Mouse (Mus musculus): ENCODE results near the gene Tmem159. TPM values are rescaled to one million over a fixed set of nuclear protein-coding genes. Genes with fewer than 3 reads are reported as not detected.

The Tmem159 gene
- polyA plus RNA-seq, 1 experiment = 8.9 TPM

DNA sequence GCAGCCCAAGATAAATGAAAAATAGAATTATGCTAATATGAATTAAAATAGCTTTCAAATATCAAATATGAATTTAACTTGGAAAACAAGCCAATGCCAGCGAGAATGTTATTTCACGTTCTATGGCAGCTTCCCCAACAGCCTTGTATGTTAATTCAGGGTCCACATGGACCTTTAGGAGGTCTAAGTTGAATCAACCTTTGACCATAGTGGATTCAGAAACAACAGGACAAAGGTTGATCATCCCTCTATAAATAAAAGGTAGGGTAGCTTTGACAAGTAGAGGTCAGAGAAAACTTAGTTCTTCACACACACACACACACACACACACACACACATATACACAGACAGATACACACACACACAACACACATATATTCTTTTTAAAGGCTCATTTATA is 48.7 kb downstream of the Tmem159 start:
- WGBS = 91% methylated on average over 2 of the region's 2 CpGs
- no peaks in the 10 kb centered on the region for H3K36me3 ChIP-seq (ENCODE audit: control insufficient read depth, insufficient read depth, low read length)
- H3K27me3 ChIP-seq (ENCODE audit: control insufficient read depth, insufficient read depth, low read length) = no peaks in the 10 kb centered on the region
- no peak overlapping the region for H3K27ac ChIP-seq (ENCODE audit: control insufficient read depth, insufficient read depth, low read length)
- H3K4me1 ChIP-seq (replicated peaks; ENCODE audit: control insufficient read depth, insufficient read depth, low read length) = no peaks in the 10 kb centered on the region
- TF ChIP-seq CTCF (IDR thresholded peaks at IDR 0.05; ENCODE audit: borderline replicate concordance, control insufficient read depth, extremely low read depth, insufficient read depth, low read length, poor library complexity) (no peak), POLR2A (IDR thresholded peaks at IDR 0.05; ENCODE audit: control insufficient read depth, extremely low read depth, insufficient read depth, low read length, poor library complexity) (no peak)
- no peak overlapping the region for H3K4me3 ChIP-seq (ENCODE audit: control insufficient read depth, insufficient read depth, low read length)
- DNase-seq = no peak

DNA sequence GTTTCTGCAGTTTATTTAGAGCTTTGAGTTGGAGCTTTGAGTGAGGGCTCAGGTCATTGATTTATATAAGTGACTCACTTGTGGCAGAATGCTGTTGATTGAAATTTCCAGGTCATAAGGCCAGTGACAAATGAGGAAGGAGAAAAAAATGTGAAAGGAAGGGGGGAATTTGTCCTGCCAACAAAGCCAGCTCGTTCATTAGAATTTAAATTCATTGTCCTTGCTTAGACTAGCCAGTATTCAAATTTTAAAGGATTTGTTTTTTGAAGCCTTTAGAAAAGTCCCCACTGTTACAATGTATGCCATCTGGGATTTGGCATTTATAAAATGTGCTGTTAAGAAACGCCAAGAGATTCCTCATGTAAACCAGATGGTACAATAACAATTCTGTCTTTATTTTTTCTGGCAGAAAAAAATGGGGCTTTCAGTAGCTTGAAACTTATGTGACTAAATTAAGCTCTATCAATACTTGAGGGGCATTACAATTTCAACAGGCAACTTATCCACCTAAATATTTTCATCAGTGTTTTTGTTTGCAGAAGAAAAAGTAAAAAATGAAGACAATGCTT is 54.8 kb downstream of the Tmem159 start:
- no peak for DNase-seq
- TF ChIP-seq CTCF (IDR thresholded peaks at IDR 0.05; ENCODE audit: borderline replicate concordance, control insufficient read depth, extremely low read depth, insufficient read depth, low read length, poor library complexity) (no peak), POLR2A (IDR thresholded peaks at IDR 0.05; ENCODE audit: control insufficient read depth, extremely low read depth, insufficient read depth, low read length, poor library complexity) (no peak)
- H3K27ac ChIP-seq (ENCODE audit: control insufficient read depth, insufficient read depth, low read length) = no peak overlapping the region
- no peaks in the 10 kb centered on the region for H3K27me3 ChIP-seq (ENCODE audit: control insufficient read depth, insufficient read depth, low read length)
- H3K4me3 ChIP-seq (ENCODE audit: control insufficient read depth, insufficient read depth, low read length) = no peak overlapping the region
- no peaks in the 10 kb centered on the region for H3K36me3 ChIP-seq (ENCODE audit: control insufficient read depth, insufficient read depth, low read length)
- 49% methylated on average over 2 of the region's 2 CpGs for WGBS
- no peaks in the 10 kb centered on the region for H3K4me1 ChIP-seq (replicated peaks; ENCODE audit: control insufficient read depth, insufficient read depth, low read length)

DNA sequence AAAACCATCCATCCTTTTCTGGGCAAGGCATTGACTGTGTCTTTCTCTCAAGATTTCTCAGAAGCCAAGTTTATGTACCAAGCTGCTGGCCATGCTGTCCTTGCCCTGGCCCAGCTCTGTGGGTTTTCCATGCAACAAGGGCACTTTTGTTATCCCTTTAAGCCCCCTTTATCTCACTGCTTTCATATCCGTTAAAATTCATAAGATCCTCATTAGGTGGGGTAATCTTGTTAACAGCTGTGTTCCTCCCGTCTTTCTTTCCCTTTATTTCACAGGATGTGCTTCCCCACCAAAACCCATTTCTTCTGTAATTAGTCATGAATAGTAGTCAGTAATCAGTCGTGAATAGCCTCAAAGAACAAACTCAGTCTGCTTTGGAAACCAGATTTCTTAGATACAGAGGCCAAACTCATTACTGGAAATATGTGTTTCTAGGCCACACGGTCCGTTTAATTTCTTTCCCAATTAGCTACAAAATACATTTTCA is 55.5 kb downstream of the Tmem159 start:
- DNase-seq = no peak
- Histone ChIP-seq H3K27me3 (ENCODE audit: control insufficient read depth, insufficient read depth, low read length) (no peaks in the 10 kb centered on the region), H3K4me3 (ENCODE audit: control insufficient read depth, insufficient read depth, low read length) (no peak overlapping the region), H3K36me3 (ENCODE audit: control insufficient read depth, insufficient read depth, low read length) (no peaks in the 10 kb centered on the region), H3K27ac (ENCODE audit: control insufficient read depth, insufficient read depth, low read length) (no peak overlapping the region), H3K4me1 (replicated peaks; ENCODE audit: control insufficient read depth, insufficient read depth, low read length) (no peaks in the 10 kb centered on the region)
- TF ChIP-seq CTCF (IDR thresholded peaks at IDR 0.05; ENCODE audit: borderline replicate concordance, control insufficient read depth, extremely low read depth, insufficient read depth, low read length, poor library complexity) (no peak), POLR2A (IDR thresholded peaks at IDR 0.05; ENCODE audit: control insufficient read depth, extremely low read depth, insufficient read depth, low read length, poor library complexity) (no peak)
- 75% methylated on average over 5 of the region's 5 CpGs for WGBS

DNA sequence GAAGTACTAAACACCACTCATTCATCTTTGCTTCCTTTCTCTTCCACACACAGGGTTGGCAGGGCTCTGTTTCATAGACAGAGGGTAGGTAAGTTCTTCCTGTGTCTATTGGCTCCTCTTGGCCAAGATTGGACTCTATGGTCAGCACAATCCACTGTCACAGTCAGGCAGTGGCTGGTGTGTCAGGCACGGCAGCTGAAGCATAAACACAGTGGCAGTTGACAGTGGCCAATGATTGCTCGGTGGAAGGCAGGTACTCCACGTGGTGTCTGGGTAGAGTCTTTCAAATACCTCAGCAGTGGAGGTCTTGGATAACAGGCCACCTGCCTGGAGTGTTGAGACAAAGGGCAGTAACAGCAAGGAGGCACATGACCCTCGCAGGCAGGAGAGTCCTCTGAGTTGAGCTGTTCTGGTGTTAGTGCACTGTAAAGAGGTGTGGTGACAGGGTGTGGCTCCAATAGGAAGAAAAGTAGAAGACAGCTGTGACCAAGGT is 56.0 kb downstream of the Tmem159 start:
- no peaks in the 10 kb centered on the region for H3K36me3 ChIP-seq (ENCODE audit: control insufficient read depth, insufficient read depth, low read length)
- H3K4me1 ChIP-seq (replicated peaks; ENCODE audit: control insufficient read depth, insufficient read depth, low read length) = no peaks in the 10 kb centered on the region
- WGBS = 63% methylated on average over 4 of the region's 4 CpGs
- no peak overlapping the region for H3K4me3 ChIP-seq (ENCODE audit: control insufficient read depth, insufficient read depth, low read length)
- no peak for DNase-seq
- no peak overlapping the region for H3K27ac ChIP-seq (ENCODE audit: control insufficient read depth, insufficient read depth, low read length)
- TF ChIP-seq CTCF (IDR thresholded peaks at IDR 0.05; ENCODE audit: borderline replicate concordance, control insufficient read depth, extremely low read depth, insufficient read depth, low read length, poor library complexity) (no peak), POLR2A (IDR thresholded peaks at IDR 0.05; ENCODE audit: control insufficient read depth, extremely low read depth, insufficient read depth, low read length, poor library complexity) (no peak)
- H3K27me3 ChIP-seq (ENCODE audit: control insufficient read depth, insufficient read depth, low read length) = no peaks in the 10 kb centered on the region

DNA sequence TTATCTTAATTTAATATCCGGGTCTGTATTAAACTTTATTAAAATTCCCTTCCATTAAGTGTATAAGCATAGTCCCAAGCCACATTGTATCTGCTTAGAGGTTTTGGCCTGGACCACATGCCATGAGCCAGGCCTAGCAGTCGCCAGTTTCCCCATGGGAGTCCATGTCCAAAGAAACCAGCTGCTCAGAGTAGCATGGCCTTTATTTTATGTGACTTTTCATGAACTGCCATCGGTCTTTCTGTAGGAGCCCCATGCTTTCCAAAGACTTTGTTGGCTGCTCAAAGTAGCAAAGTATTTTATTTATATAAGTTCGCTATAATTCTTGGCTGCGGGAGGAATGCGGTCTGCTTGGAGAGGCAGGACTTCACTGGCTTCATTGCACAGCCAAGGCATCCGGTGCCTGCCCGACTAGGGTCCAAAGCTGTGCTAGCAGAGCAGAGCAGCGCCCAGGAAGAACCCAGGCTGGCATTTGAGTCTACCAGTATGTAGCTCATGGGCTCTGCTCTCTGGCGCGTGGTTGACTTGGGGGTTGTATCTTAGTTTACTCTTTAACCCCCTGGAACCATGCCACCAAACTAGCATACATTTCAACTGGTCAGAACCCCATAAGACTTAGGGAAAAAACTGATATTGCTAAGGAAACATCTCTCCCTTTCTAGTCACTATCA is 61.6 kb downstream of the Tmem159 start:
- no peak overlapping the region for H3K27ac ChIP-seq (ENCODE audit: control insufficient read depth, insufficient read depth, low read length)
- TF ChIP-seq POLR2A (IDR thresholded peaks at IDR 0.05; ENCODE audit: control insufficient read depth, extremely low read depth, insufficient read depth, low read length, poor library complexity) = no peak
- TF ChIP-seq CTCF (IDR thresholded peaks at IDR 0.05; ENCODE audit: borderline replicate concordance, control insufficient read depth, extremely low read depth, insufficient read depth, low read length, poor library complexity) = no peak
- WGBS = 94% methylated on average over 11 of the region's 11 CpGs
- H3K4me1 ChIP-seq (replicated peaks; ENCODE audit: control insufficient read depth, insufficient read depth, low read length) = no peaks in the 10 kb centered on the region
- no peaks in the 10 kb centered on the region for H3K36me3 ChIP-seq (ENCODE audit: control insufficient read depth, insufficient read depth, low read length)
- no peaks in the 10 kb centered on the region for H3K27me3 ChIP-seq (ENCODE audit: control insufficient read depth, insufficient read depth, low read length)
- no peak for DNase-seq
- no peak overlapping the region for H3K4me3 ChIP-seq (ENCODE audit: control insufficient read depth, insufficient read depth, low read length)

Other genes starting within 250 kb of the Tmem159 start
- 1.1 and 1.9 TPM in 2 replicates for gene Lyrm1, start 206.5 kb upstream of the Tmem159 start, polyA plus RNA-seq (2012; rRNA removed)
- gene Dcun1d3, start 206.1 kb upstream of the Tmem159 start, polyA plus RNA-seq (2012; rRNA removed) = 4.6 and 4.9 TPM in 2 replicates
- gene Dnah3, start 7.1 kb upstream of the Tmem159 start, polyA plus RNA-seq (2012; rRNA removed) = 0.23 and 0.30 TPM in 2 replicates
- gene Zp2, start 42.9 kb downstream of the Tmem159 start, polyA plus RNA-seq (2012; rRNA removed) = 1.1 TPM in 2 replicates
- 0.22 and 0.33 TPM in 2 replicates for gene Anks4b, start 71.5 kb downstream of the Tmem159 start, polyA plus RNA-seq (2012; rRNA removed)
- 0.88 and 1.2 TPM in 2 replicates for gene Crym, start 99.8 kb downstream of the Tmem159 start, polyA plus RNA-seq (2012; rRNA removed)
- gene Abca14, start 101.6 kb downstream of the Tmem159 start, polyA plus RNA-seq (2012; rRNA removed) = not detected in 2 replicates
- gene Abca15, start 226.3 kb downstream of the Tmem159 start, polyA plus RNA-seq (2012; rRNA removed) = not detected in 2 replicates